Mouse (Mus musculus) CH12.LX (cell line): Measurements from ENCODE around the gene Adipor2. TPM values are rescaled to one million over a fixed set of nuclear protein-coding genes. Genes with fewer than 3 reads are reported as not detected.

Experiments used
- DNase-seq: peaks from one replicate; pipeline ENCODE4 v3.0.0-alpha.2; 2013; ENCODE audit errors: extremely low read depth
- H3K27ac ChIP-seq: 2 replicates; pipeline ENCODE4 v1.5.1; 2012; ENCODE audit warnings: low read depth, mild to moderate bottlenecking, control low read depth, moderate library complexity; ENCODE audit not compliant: insufficient read depth
- H3K27me3 ChIP-seq: replicated peaks from 2 replicates; pipeline ENCODE3; 2012; ENCODE audit warnings: inconsistent platforms
- H3K36me3 ChIP-seq, 2 experiments: replicated peaks in 1 of 2; 2 replicates each; pipeline versions ENCODE3 to v1.6.1; 2012; ENCODE audit warnings: inconsistent platforms in 1 of 2, low read length in 1 of 2, mild to moderate bottlenecking in 1 of 2, mixed read lengths in 1 of 2, moderate library complexity in 1 of 2; ENCODE audit not compliant: control insufficient read depth in 1 of 2, insufficient read depth in 1 of 2
- H3K4me1 ChIP-seq, 2 experiments: 2 replicates each; pipeline ENCODE4 v1.6.1; 2012; ENCODE audit warnings: inconsistent platforms in 1 of 2, moderate library complexity in 1 of 2; ENCODE audit not compliant: insufficient read depth in 2 of 2, control insufficient read depth in 1 of 2
- H3K4me2 ChIP-seq: 2 replicates; pipeline ENCODE4 v1.6.1; 2012; ENCODE audit warnings: low read depth, mild to moderate bottlenecking, control low read depth; ENCODE audit not compliant: poor library complexity, insufficient read depth, severe bottlenecking
- H3K4me3 ChIP-seq, 3 experiments: fragments of 150-350 bp in 1 of 3; sonication (generic) in 1 of 3; replicated peaks in 1 of 3; 2 replicates each; pipeline versions ENCODE3 to v1.5.1; 2011 to 2012; ENCODE audit warnings: low read depth in 2 of 3, low read length in 2 of 3, mild to moderate bottlenecking in 2 of 3, moderate library complexity in 2 of 3, control low read depth in 1 of 3, improper control_type of control experiment in 1 of 3, inconsistent platforms in 1 of 3, mixed read lengths in 1 of 3; ENCODE audit not compliant: poor library complexity in 1 of 3
- H3K79me2 ChIP-seq: replicated peaks from 2 replicates; pipeline ENCODE4 v1.6.1; 2012; ENCODE audit warnings: mild to moderate bottlenecking, moderate library complexity; ENCODE audit not compliant: control insufficient read depth, poor library complexity, insufficient read depth, severe bottlenecking; ENCODE audit errors: extremely low read depth
- H3K9ac ChIP-seq: 2 replicates; pipeline ENCODE4 v1.6.1; 2012; ENCODE audit warnings: low read depth, mild to moderate bottlenecking, control low read depth, moderate library complexity; ENCODE audit not compliant: insufficient read depth
- H3K9me3 ChIP-seq: replicated peaks from 2 replicates; pipeline ENCODE3; 2012; ENCODE audit warnings: low read length, inconsistent platforms, mixed read lengths
- BHLHE40 ChIP-seq: IDR thresholded peaks from 2 replicates; pipeline ENCODE4 v1.6.1; 2011; ENCODE audit warnings: mild to moderate bottlenecking, low read depth, low read length, improper control_type of control experiment
- ELF1 ChIP-seq: IDR thresholded peaks from 2 replicates; pipeline ENCODE4 v1.6.1; 2014; ENCODE audit warnings: low read depth, mild to moderate bottlenecking, inconsistent platforms, low read length, improper control_type of control experiment
- GABPA ChIP-seq: IDR thresholded peaks from 2 replicates; pipeline ENCODE4 v1.6.1; 2012; ENCODE audit warnings: low read depth, low read length, improper control_type of control experiment, inconsistent platforms; ENCODE audit not compliant: insufficient replicate concordance
- HCFC1 ChIP-seq: IDR thresholded peaks from 2 replicates; pipeline ENCODE4 v1.6.1; 2012; ENCODE audit warnings: low read depth, mild to moderate bottlenecking, inconsistent platforms, low read length, improper control_type of control experiment
- JUND ChIP-seq: conservative IDR thresholded peaks from 2 replicates; pipeline ENCODE4 v1.6.1; 2011; ENCODE audit warnings: low read depth, low read length, improper control_type of control experiment
- MAFK ChIP-seq: IDR thresholded peaks from 2 replicates; pipeline ENCODE4 v1.6.1; 2011; ENCODE audit warnings: low read length, improper control_type of control experiment; ENCODE audit not compliant: insufficient replicate concordance
- MAX ChIP-seq: IDR thresholded peaks from 2 replicates; pipeline ENCODE4 v1.6.1; 2011; ENCODE audit warnings: low read length, improper control_type of control experiment
- MAZ ChIP-seq: IDR thresholded peaks from 2 replicates; pipeline ENCODE4 v1.6.1; 2012; ENCODE audit warnings: low read depth, mild to moderate bottlenecking, inconsistent platforms, low read length, improper control_type of control experiment, moderate library complexity
- MEF2A ChIP-seq: IDR thresholded peaks from 2 replicates; pipeline ENCODE4 v1.6.1; 2014; ENCODE audit warnings: low read depth, mild to moderate bottlenecking, inconsistent platforms, low read length, improper control_type of control experiment, borderline replicate concordance
- MXI1 ChIP-seq: IDR thresholded peaks from 2 replicates; pipeline ENCODE4 v1.6.1; 2011; ENCODE audit warnings: mild to moderate bottlenecking, low read depth, low read length, improper control_type of control experiment
- MYC ChIP-seq: IDR thresholded peaks from 2 replicates; pipeline ENCODE4 v1.6.1; 2011; ENCODE audit warnings: low read depth, mild to moderate bottlenecking, improper control_type of control experiment, low read length
- NELFE ChIP-seq: IDR thresholded peaks from 2 replicates; pipeline ENCODE4 v1.6.1; 2011; ENCODE audit warnings: low read depth, low read length, improper control_type of control experiment
- POLR2A ChIP-seq: IDR thresholded peaks from 2 replicates; pipeline ENCODE4 v1.6.1; 2011; ENCODE audit warnings: low read depth, mild to moderate bottlenecking, improper control_type of control experiment, low read length
- POLR2AphosphoS2 ChIP-seq: IDR thresholded peaks from 2 replicates; pipeline ENCODE4 v1.6.1; 2011; ENCODE audit warnings: low read depth, low read length, improper control_type of control experiment
- RAD21 ChIP-seq: IDR thresholded peaks from 2 replicates; pipeline ENCODE4 v1.6.1; 2011; ENCODE audit warnings: low read depth, mild to moderate bottlenecking, low read length, improper control_type of control experiment, moderate library complexity
- RCOR1 ChIP-seq: conservative IDR thresholded peaks from 2 replicates; pipeline ENCODE4 v1.6.1; 2012; ENCODE audit warnings: low read depth, mild to moderate bottlenecking, inconsistent platforms, low read length, improper control_type of control experiment
- SIN3A ChIP-seq: IDR thresholded peaks from 2 replicates; pipeline ENCODE4 v1.6.1; 2012; ENCODE audit warnings: low read length, improper control_type of control experiment, inconsistent platforms
- SMC3 ChIP-seq: IDR thresholded peaks from 2 replicates; pipeline ENCODE4 v1.6.1; 2011; ENCODE audit warnings: low read depth, low read length, improper control_type of control experiment
- TBP ChIP-seq: conservative IDR thresholded peaks from 2 replicates; pipeline ENCODE4 v1.6.1; 2011; ENCODE audit warnings: low read depth, low read length, improper control_type of control experiment
- TCF12 ChIP-seq: IDR thresholded peaks from 2 replicates; pipeline ENCODE4 v1.6.1; 2014; ENCODE audit warnings: low read depth, mild to moderate bottlenecking, inconsistent platforms, low read length, improper control_type of control experiment
- UBTF ChIP-seq: IDR thresholded peaks from 2 replicates; pipeline ENCODE4 v1.6.1; 2012; ENCODE audit warnings: low read depth, mild to moderate bottlenecking, inconsistent platforms, low read length, improper control_type of control experiment, moderate library complexity
- USF2 ChIP-seq: conservative IDR thresholded peaks from 2 replicates; pipeline ENCODE4 v1.6.1; 2011; ENCODE audit warnings: low read depth, low read length, improper control_type of control experiment
- ZC3H11A ChIP-seq: IDR thresholded peaks from 2 replicates; pipeline ENCODE4 v1.6.1; 2012; ENCODE audit warnings: low read depth, mild to moderate bottlenecking, inconsistent platforms, low read length, improper control_type of control experiment
- ZNF384 ChIP-seq: IDR thresholded peaks from 2 replicates; pipeline ENCODE4 v1.6.1; 2012; ENCODE audit warnings: low read depth, low read length, improper control_type of control experiment, inconsistent platforms
- dilution Hi-C: fragments of 300-500 bp; cut with MboI; formaldehyde crosslinking; loops from 2 replicates; pipeline ENCODE4 v1.14.3; 2020; ENCODE audit warnings: low sequenced_read_pairs; ENCODE audit not compliant: extremely low pct_unique_long_range_greater_than_20kb, extremely low pct_ligation_motif_present
- in situ Hi-C: fragments of 300-500 bp; cut with MboI; formaldehyde crosslinking; loops from 3 replicates; pipeline ENCODE4 v1.14.3; 2019; ENCODE audit warnings: low sequenced_read_pairs, low pct_ligation_motif_present, low pct_unique_long_range_greater_than_20kb, mixed read lengths
- polyA plus RNA-seq: library from polyadenylated mRNA; unstranded; fragments of >175 nt; gene quantifications from 2 replicates; pipeline ENCODE4 v1.2.1, GENCODE M21; 2012; ENCODE audit warnings: low read depth; ENCODE audit not compliant: insufficient read length
- total RNA-seq, 2 experiments: library from RNA; depleted of rRNA; stranded (reverse); fragments of 300-350 nt in 1 of 2; fragments of >200 nt in 1 of 2; gene quantifications; 2 replicates each; pipeline ENCODE4 v1.2.3; 2012 to 2014

Gene Adipor2
- total and polyA plus RNA-seq, 3 experiments = 29.8 to 43.5 (median 40.3) TPM

DNA sequence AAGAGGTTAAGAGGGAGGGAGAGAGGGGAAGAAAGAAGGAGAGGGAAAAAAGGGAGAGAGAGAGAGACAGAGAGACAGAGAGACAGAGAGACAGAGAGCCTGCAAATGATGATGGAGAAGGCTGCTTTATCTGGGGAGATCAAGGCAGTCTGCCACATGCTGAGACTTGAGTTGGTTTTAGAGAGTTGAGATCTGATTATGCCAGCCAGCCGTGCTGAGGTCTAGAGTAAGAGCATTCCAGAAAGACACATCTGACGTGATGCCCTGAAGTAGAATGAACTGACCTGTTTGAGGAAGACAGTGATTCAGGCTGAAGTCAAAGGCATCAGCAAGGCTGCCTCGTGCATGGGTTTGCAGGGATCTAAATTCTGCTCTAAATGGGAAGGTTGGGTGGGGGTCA lies 83.7 kb downstream of the Adipor2 start:
- Histone ChIP-seq H3K4me1 (peaks cover 2 to 18% of the 10 kb centered on the region in 2 experiments; a peak in 3 of 4 replicates), H3K36me3 (no peaks in the 10 kb centered on the region), H3K4me3 (no peak overlapping the region), H3K4me2 (no peak overlapping the region), H3K27ac (no peak overlapping the region), H3K9ac (no peak overlapping the region), H3K9me3 (no peaks in the 10 kb centered on the region), H3K79me2 (no peaks in the 10 kb centered on the region), H3K27me3 (peaks cover 36% of the 10 kb centered on the region)
- no peak for TF ChIP-seq ZNF384
- no peak for TF ChIP-seq MAX
- TF ChIP-seq MAZ = no peak
- no peak for TF ChIP-seq RAD21
- no peak for TF ChIP-seq MYC
- TF ChIP-seq RCOR1 = no peak
- no peak for TF ChIP-seq BHLHE40
- no peak for TF ChIP-seq SIN3A
- no peak for TF ChIP-seq HCFC1
- no peak for TF ChIP-seq MEF2A
- no peak for TF ChIP-seq TCF12
- TF ChIP-seq NELFE = no peak
- no peak for TF ChIP-seq UBTF
- TF ChIP-seq JUND = no peak
- no peak for TF ChIP-seq ELF1
- no peak for TF ChIP-seq MXI1
- TF ChIP-seq GABPA = no peak
- TF ChIP-seq TBP = no peak
- no peak for TF ChIP-seq USF2
- no peak for TF ChIP-seq POLR2A
- DNase-seq = no peak
- in situ Hi-C loops (loop anchor here (25.0 kb wide), 1 partner anchor 722 kb away; no protein-coding TSS in a partner anchor), dilution Hi-C loops (no loop called here)

DNA sequence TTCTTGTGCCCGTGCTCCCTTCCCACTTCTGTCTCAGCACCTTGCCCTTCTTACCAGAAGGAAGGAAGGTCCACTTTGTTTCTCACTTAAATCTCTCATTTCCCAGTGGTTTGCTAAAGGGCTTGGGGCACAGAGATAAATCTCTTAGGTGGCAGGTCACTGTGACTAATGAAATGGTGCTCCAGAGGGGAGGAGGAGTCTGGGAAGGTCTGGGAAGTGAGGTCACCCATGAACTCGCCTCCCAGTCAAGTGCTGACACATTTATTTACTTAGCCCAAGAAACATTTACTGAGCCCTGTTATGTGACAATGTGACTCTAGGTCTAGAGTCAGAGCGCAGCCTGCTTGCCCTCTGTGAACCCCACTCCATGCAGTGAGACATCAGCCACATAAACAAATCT lies 84.3 kb downstream of the Adipor2 start:
- in situ Hi-C loops = loop anchor here (25.0 kb wide), 1 partner anchor 721 kb away; no protein-coding TSS in a partner anchor

More for the DNA sequence above, 84.3 kb downstream of the Adipor2 start:
- Histone ChIP-seq H3K9me3 (no peaks in the 10 kb centered on the region), H3K27me3 (peaks cover 41% of the 10 kb centered on the region), H3K4me3 (no peak overlapping the region), H3K4me2 (no peak overlapping the region), H3K9ac (no peak overlapping the region), H3K36me3 (no peaks in the 10 kb centered on the region), H3K27ac (no peak overlapping the region), H3K79me2 (no peaks in the 10 kb centered on the region), H3K4me1 (peaks cover 2 to 13% of the 10 kb centered on the region in 2 experiments; a peak in 3 of 4 replicates)
- TF ChIP-seq ZNF384 (no peak), GABPA (no peak), ZC3H11A (no peak), MAX (no peak), SMC3 (no peak), MAFK (no peak), POLR2A (no peak), POLR2AphosphoS2 (no peak), SIN3A (no peak), MEF2A (no peak)
- dilution Hi-C loops = no loop called here
- DNase-seq = no peak
